Mouse (Mus musculus): ENCODE data around the gene Thumpd3. TPM values are rescaled to one million over a fixed set of nuclear protein-coding genes. Genes with fewer than 3 reads are reported as not detected.

Thumpd3 gene
- 58.1 and 62.9 TPM in 2 replicates for polyA plus RNA-seq (2015; fragmentation: Nextera tagmentation; extraction: Ambion mirVana)

- peak; percentile 100 for ATAC-seq
- Histone ChIP-seq H3K4me2 (replicated peaks) (peak within 1 kb of the TSS; percentile 82), H3K27ac (peak within 1 kb of the TSS; percentile 94), H3K27me3 (replicated peaks) (no peaks in the 10 kb centered on the region), H3K9me3 (no peaks in the 10 kb centered on the region), H3K4me1 (replicated peaks) (peaks cover 11% of the 10 kb centered on the region), H3K4me3 (replicated peaks) (peak within 1 kb of the TSS; percentile 69), H3K36me3 (peaks cover 4% of the 10 kb centered on the region), H3K9ac (peak within 1 kb of the TSS; percentile 72)
- WGBS: under 1% methylated on average over 59 of the region's 59 CpGs
Observed at GRCm38 (mm10) chr6:113046041-113046975, at the start of gene Thumpd3. Gene Thumpd3, plus strand, starts transcription at chr6:113046225.

GRCm38 (mm10) chr6:112999199-112999598 lies 46.8 kb upstream of the Thumpd3 start:
- Histone ChIP-seq H3K4me3 (replicated peaks) (no peak overlapping the region), H3K36me3 (no peaks in the 10 kb centered on the region), H3K27me3 (replicated peaks) (no peaks in the 10 kb centered on the region), H3K9me3 (no peaks in the 10 kb centered on the region), H3K9ac (no peak overlapping the region), H3K27ac (no peak overlapping the region), H3K4me2 (replicated peaks) (no peak overlapping the region), H3K4me1 (replicated peaks) (peaks cover 2% of the 10 kb centered on the region; the same call in 1 of the 2 replicates)
- ATAC-seq: no peak
- 25% methylated on average over 2 of the region's 2 CpGs for WGBS

- Histone ChIP-seq H3K36me3 (no peaks in the 10 kb centered on the region), H3K27ac (no peak overlapping the region), H3K9me3 (no peaks in the 10 kb centered on the region), H3K4me2 (replicated peaks) (peak overlapping the region; percentile 41), H3K4me3 (replicated peaks) (no peak overlapping the region), H3K4me1 (replicated peaks) (peaks cover 2% of the 10 kb centered on the region; the same call in 1 of the 2 replicates), H3K27me3 (replicated peaks) (no peaks in the 10 kb centered on the region), H3K9ac (no peak overlapping the region)
- WGBS: 36% methylated on average over 11 of the region's 11 CpGs
- ATAC-seq: peak; percentile 88
Observed at GRCm38 (mm10) chr6:113000666-113001287, 45.2 kb upstream of the Thumpd3 start.

DNA sequence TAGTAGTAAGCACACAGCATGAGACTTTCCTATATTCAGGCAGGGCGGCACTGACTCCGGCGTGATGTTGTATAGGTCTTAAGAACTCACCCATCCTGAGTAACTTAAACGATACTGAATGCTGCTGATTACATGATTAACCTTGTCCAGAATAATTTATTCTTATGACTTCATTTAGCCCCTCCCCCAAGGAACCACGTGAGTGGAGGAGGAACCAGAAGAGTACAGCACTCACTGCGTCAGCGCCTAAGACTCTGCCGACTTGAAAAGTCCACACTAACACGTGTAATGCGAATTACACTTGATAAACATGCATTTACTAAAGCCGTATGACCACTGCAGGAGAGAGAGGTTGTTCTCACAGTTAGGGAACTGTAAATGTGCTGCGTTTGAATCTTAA lies 44.3 kb upstream of the Thumpd3 start:
- no peaks in the 10 kb centered on the region for H3K9me3 ChIP-seq
- H3K4me2 ChIP-seq (replicated peaks): no peak overlapping the region
- no peak for ATAC-seq
- no peak overlapping the region for H3K4me3 ChIP-seq (replicated peaks)
- H3K4me1 ChIP-seq (replicated peaks): peaks cover 5% of the 10 kb centered on the region; the same call in 1 of the 2 replicates
- no peak overlapping the region for H3K27ac ChIP-seq
- no peaks in the 10 kb centered on the region for H3K27me3 ChIP-seq (replicated peaks)
- no peaks in the 10 kb centered on the region for H3K36me3 ChIP-seq
- WGBS: 71% methylated on average over 12 of the region's 12 CpGs
- H3K9ac ChIP-seq: no peak overlapping the region

- Histone ChIP-seq H3K4me2 (replicated peaks) (no peak overlapping the region), H3K27ac (no peak overlapping the region), H3K9ac (no peak overlapping the region), H3K9me3 (no peaks in the 10 kb centered on the region), H3K27me3 (replicated peaks) (no peaks in the 10 kb centered on the region), H3K4me1 (replicated peaks) (peaks cover 6% of the 10 kb centered on the region; the same call in 1 of the 2 replicates), H3K36me3 (no peaks in the 10 kb centered on the region), H3K4me3 (replicated peaks) (no peak overlapping the region)
- ATAC-seq: peak; percentile 55
- 76% methylated on average over 10 of the region's 10 CpGs for WGBS
Observed at GRCm38 (mm10) chr6:113003313-113004111, 42.5 kb upstream of the Thumpd3 start.

GRCm38 (mm10) chr6:113006833-113007232 lies 39.2 kb upstream of the Thumpd3 start:
- Histone ChIP-seq H3K9ac (no peak overlapping the region), H3K4me1 (replicated peaks) (0 out of 2 replicates have a peak, but pooled peaks cover 3% of the 10 kb centered on the region), H3K27me3 (replicated peaks) (no peaks in the 10 kb centered on the region), H3K4me2 (replicated peaks) (no peak overlapping the region), H3K9me3 (no peaks in the 10 kb centered on the region), H3K27ac (no peak overlapping the region; the same call in 1 of the 2 replicates), H3K4me3 (replicated peaks) (no peak overlapping the region), H3K36me3 (no peaks in the 10 kb centered on the region)
- peak; percentile 72 for ATAC-seq
- WGBS: 43% methylated on average over 2 of the region's 2 CpGs

DNA sequence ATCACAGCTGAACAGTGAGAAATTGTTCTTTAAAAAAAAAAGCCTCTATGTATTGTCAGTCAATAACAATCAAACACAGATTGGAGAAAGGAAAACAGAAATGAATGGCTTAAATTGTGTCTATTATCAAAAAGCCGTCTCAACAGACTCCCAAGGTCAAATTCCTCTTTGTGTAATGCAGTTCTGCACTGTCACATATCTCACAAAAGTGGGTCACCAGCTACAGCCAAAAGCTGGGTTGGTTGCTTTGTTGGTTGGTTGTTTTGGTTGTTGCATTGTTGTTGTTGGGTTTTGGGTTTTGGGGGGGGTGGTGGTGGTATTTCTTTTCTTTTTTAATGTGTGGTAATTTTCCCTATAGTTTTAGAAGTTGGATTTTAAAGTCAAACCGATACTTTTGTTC lies 34.1 kb upstream of the Thumpd3 start:
- Histone ChIP-seq H3K27me3 (replicated peaks) (no peaks in the 10 kb centered on the region), H3K4me3 (replicated peaks) (no peak overlapping the region), H3K27ac (no peak overlapping the region), H3K4me1 (replicated peaks) (no peaks in the 10 kb centered on the region), H3K4me2 (replicated peaks) (no peak overlapping the region), H3K36me3 (no peaks in the 10 kb centered on the region), H3K9me3 (no peaks in the 10 kb centered on the region), H3K9ac (no peak overlapping the region)
- WGBS: 60% methylated on average over 2 of the region's 2 CpGs
- ATAC-seq: no peak

DNA sequence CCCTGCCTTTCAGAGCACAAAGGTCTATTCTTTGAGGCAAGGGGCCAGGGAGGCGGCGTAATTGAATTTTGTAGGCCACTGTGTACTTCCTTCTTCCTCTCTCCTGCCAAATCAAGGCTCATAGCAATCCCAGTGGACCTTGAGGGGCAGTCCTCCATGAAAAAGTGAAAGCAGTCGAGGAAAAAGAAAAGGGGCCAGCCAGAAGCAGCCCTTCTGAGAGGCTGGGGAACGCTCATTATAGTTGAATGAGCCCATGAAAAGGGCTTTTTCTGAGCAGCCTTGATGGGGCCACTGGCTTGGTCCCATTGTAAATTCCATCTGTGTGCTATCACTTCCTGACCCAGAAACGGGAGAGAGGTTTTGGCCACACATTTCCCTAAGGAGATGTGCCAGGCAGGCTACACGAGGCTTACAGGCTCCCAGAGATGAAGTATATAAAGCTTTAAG lies 33.5 kb upstream of the Thumpd3 start:
- Histone ChIP-seq H3K4me1 (replicated peaks) (no peaks in the 10 kb centered on the region), H3K36me3 (no peaks in the 10 kb centered on the region), H3K4me2 (replicated peaks) (0 out of 2 replicates have a peak overlapping the region, but pooled peaks have one; percentile 6), H3K9ac (no peak overlapping the region), H3K27ac (peak overlapping the region; percentile 40; the same call in 1 of the 2 replicates), H3K27me3 (replicated peaks) (no peaks in the 10 kb centered on the region), H3K4me3 (replicated peaks) (no peak overlapping the region), H3K9me3 (no peaks in the 10 kb centered on the region)
- WGBS: 47% methylated on average over 6 of the region's 6 CpGs
- ATAC-seq: peak; percentile 68; the same call in 1 of the 2 replicates

DNA sequence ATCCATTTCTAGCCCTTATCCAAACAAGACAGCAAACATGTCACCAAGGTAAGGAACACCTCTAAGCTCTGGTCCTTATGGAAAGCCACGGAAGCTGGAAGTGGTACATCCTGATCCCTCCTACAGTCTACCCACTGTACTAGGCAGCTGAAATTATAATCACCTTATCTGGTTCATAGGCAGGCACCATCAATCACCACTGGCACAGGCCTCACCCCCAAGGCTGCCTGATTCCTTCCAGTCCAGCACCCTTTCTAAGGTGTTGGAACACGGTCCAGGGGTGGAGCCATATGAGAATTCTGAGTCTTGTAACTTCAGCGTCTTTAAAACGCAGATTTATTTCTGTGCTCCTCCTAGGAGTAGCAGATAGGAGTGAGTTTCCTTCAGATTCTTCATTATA lies 32.5 kb upstream of the Thumpd3 start:
- no peaks in the 10 kb centered on the region for H3K9me3 ChIP-seq
- no peaks in the 10 kb centered on the region for H3K36me3 ChIP-seq
- no peak overlapping the region for H3K4me3 ChIP-seq (replicated peaks)
- no peak overlapping the region for H3K4me2 ChIP-seq (replicated peaks)
- no peaks in the 10 kb centered on the region for H3K27me3 ChIP-seq (replicated peaks)
- no peaks in the 10 kb centered on the region for H3K4me1 ChIP-seq (replicated peaks)
- H3K9ac ChIP-seq: no peak overlapping the region
- 0 out of 2 replicates have a peak, but pooled peaks have one; percentile 44 for ATAC-seq
- 77% methylated on average over 4 of the region's 4 CpGs for WGBS
- H3K27ac ChIP-seq: no peak overlapping the region

DNA sequence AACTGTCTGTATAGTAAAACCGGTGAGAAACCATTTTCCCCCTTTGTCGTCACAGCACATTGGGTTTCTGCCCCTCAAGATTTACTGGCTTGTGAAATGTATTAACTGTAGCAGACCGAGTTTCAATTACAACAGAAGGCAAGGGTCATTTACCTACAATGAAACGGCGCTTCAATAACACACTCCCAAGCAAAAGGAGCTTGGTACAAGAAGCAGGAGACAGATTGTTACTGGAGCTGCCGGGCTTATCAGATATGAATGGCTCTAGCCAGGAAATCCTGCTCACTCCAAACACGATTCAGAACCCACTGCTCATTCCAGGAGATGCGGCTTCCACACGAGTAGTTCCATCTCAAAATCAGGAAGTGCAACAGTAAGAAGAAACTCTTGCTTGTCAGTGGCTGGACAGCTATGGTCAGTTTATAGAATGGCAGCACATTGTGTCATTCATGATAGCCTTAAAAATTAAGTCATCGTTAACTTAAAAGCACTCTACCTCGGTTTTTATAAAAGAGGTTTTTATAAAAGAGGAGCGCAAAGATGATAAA lies 28.5 kb upstream of the Thumpd3 start:
- Histone ChIP-seq H3K9me3 (no peaks in the 10 kb centered on the region), H3K9ac (no peak overlapping the region), H3K4me3 (replicated peaks) (no peak overlapping the region), H3K36me3 (no peaks in the 10 kb centered on the region), H3K27me3 (replicated peaks) (no peaks in the 10 kb centered on the region), H3K4me1 (replicated peaks) (no peaks in the 10 kb centered on the region), H3K27ac (no peak overlapping the region), H3K4me2 (replicated peaks) (no peak overlapping the region)
- peak; percentile 41 for ATAC-seq
- 43% methylated on average over 12 of the region's 12 CpGs for WGBS

DNA sequence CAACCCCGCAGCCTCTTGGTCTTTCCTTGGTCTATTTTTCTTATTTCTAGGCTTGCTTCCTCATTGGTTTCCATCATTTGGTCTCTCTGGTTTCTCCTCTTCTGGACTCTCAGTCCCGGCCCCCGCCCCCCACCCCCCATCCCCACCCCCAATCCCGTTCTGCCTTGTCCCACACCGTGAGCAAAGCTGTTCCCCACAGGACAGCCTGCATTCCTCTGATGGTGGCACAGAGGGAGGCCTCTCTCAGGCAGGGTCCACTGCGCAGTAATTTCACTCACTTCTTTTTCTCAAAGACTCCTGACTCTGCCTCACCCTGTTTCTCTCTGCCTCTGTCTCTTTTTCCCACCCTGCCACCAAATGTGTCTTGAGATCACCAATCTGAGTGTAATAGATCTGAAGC lies 27.9 kb upstream of the Thumpd3 start:
- Histone ChIP-seq H3K36me3 (no peaks in the 10 kb centered on the region), H3K27me3 (replicated peaks) (no peaks in the 10 kb centered on the region), H3K4me2 (replicated peaks) (no peak overlapping the region), H3K4me1 (replicated peaks) (no peaks in the 10 kb centered on the region), H3K9ac (no peak overlapping the region), H3K27ac (no peak overlapping the region), H3K4me3 (replicated peaks) (no peak overlapping the region), H3K9me3 (no peaks in the 10 kb centered on the region)
- 32% methylated on average over 6 of the region's 6 CpGs for WGBS
- no peak for ATAC-seq
